Mouse (Mus musculus) hindbrain, embryonic 10.5 days (tissue): ENCODE data around the gene Vwa5a. TPM values are rescaled to one million over a fixed set of nuclear protein-coding genes. Genes with fewer than 3 reads are reported as not detected.

Experiments used
- DNase-seq: peaks from one replicate; pipeline ENCODE4 v3.0.0-alpha.2; 2017; ENCODE audit warnings: low spot score
- H3K27ac ChIP-seq: fragments of 300-500 bp; sonication (generic); 2 replicates; pipeline ENCODE4 v1.5.1; 2016; ENCODE audit warnings: mild to moderate bottlenecking, moderate library complexity
- H3K27me3 ChIP-seq: fragments of 300-500 bp; sonication (generic); 2 replicates; pipeline ENCODE4 v1.6.1; 2016; ENCODE audit warnings: mild to moderate bottlenecking; ENCODE audit not compliant: poor library complexity, insufficient read depth, severe bottlenecking
- H3K36me3 ChIP-seq: fragments of 300-500 bp; sonication (generic); 2 replicates; pipeline ENCODE4 v1.6.1; 2016; ENCODE audit warnings: mild to moderate bottlenecking, moderate library complexity
- H3K4me1 ChIP-seq: fragments of 300-500 bp; sonication (generic); replicated peaks from 2 replicates; pipeline ENCODE4 v1.6.1; 2016; ENCODE audit warnings: mild to moderate bottlenecking
- H3K4me3 ChIP-seq: fragments of 300-500 bp; sonication (generic); 2 replicates; pipeline ENCODE4 v1.5.1; 2016; ENCODE audit warnings: mild to moderate bottlenecking, moderate library complexity
- H3K9me3 ChIP-seq: fragments of 300-500 bp; sonication (generic); 2 replicates; pipeline ENCODE4 v1.6.1; 2016; ENCODE audit warnings: mild to moderate bottlenecking, moderate library complexity
- WGBS: fragments of 180-500 bp; shearing (Covaris S2); methylation state at CpG from one replicate; pipeline ENCODE4 v1.1.7; 2016; 5-methylcytosine and 5-hydroxymethylcytosine counted together
- polyA plus RNA-seq: library from polyadenylated mRNA; unstranded; fragments of >200 nt; fragmentation: Nextera tagmentation; extraction: Ambion mirVana; gene quantifications from 2 replicates; pipeline ENCODE4 v1.2.1, GENCODE M21; 2016

The Vwa5a gene
- 6.3 and 7.5 TPM in 2 replicates for polyA plus RNA-seq

DNA sequence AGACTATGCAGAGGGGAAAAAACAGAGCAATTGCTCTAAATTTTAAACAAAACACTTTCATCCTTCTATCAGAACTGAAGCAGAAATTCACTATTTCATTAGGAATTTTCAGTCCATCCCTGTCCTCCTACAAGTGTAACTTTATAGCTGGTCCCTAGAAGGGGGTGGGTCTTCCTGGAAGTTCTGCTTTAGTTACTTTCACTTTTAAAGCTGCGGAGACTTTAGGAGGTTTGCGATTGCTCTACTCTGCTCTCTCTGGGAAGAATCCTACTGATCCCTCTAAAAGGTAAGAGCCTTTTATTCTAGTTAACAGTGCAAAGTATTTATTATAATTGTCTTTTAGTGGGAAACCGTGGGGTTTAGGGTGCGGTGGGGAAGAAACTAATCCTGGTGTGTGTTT lies at the start of gene Vwa5a:
Gene Vwa5a, plus strand, starts transcription at position 167 of the 400 bp plus-strand sequence.
- Histone ChIP-seq H3K9me3 (no peaks in the 10 kb centered on the region), H3K4me1 (peaks cover 11% of the 10 kb centered on the region), H3K4me3 (peak within 1 kb of the TSS; percentile 52), H3K27ac (peak within 1 kb of the TSS; percentile 56; the same call in 1 of the 2 replicates), H3K36me3 (no peaks in the 10 kb centered on the region), H3K27me3 (no peaks in the 10 kb centered on the region)
- WGBS: 5% methylated on average over 4 of the region's 4 CpGs
- DNase-seq: no peak

DNA sequence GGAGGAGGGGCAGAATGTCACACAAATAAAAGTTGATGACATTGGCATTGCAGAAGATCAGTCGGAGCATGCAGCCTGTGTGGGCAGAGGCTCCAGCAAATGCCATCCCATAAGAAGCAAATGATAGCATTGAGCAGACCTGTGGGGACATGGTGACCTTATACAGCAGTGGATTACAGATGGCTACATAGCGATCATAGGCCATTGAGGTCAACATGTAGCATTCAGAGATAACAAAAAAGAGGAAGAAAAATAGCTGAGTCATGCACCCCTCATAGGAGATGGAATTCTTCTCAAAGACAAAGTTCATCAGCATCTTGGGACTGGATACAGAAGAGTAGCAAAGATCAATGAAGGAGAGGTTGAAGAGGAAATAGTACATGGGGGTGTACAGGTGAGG lies 45.2 kb upstream of the Vwa5a start:
- Histone ChIP-seq H3K27ac (no peak overlapping the region), H3K4me3 (no peak overlapping the region), H3K4me1 (no peaks in the 10 kb centered on the region), H3K36me3 (no peaks in the 10 kb centered on the region), H3K27me3 (no peaks in the 10 kb centered on the region), H3K9me3 (no peaks in the 10 kb centered on the region)
- DNase-seq: no peak
- WGBS: 84% methylated on average over 2 of the region's 2 CpGs

DNA sequence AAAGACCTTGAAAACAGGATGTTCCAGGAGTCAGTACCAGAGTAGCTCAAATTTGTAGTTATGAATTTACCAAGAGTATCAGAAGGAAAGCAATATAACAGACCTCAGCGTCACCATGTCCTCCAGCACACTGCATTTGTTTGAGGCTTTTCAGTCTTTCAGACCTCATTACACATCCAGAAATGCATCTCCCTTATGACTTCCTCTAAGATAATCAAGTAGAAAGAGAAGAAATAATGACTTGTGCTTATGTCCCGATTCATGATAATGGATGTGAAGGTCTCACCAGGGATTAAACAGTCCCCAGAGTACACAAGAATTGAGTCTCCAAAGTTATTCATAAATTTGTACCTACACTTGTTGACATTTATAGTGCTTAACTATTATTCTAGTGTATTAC lies 43.6 kb upstream of the Vwa5a start, which contains the start of gene Olfr918:
Gene Olfr918, minus strand, starts transcription at position 101 of the 400 bp plus-strand sequence.
- no peak for DNase-seq
- Histone ChIP-seq H3K4me1 (no peaks in the 10 kb centered on the region), H3K27me3 (no peaks in the 10 kb centered on the region), H3K4me3 (no peak within 1 kb of the TSS), H3K9me3 (no peaks in the 10 kb centered on the region), H3K27ac (no peak within 1 kb of the TSS), H3K36me3 (no peaks in the 10 kb centered on the region)
- 90% methylated on average over 2 of the region's 2 CpGs for WGBS

GRCm38 (mm10) chr9:38718927-38719441 lies 916 bp downstream of the Vwa5a start:
- H3K27me3 ChIP-seq: no peaks in the 10 kb centered on the region
- no peaks in the 10 kb centered on the region for H3K9me3 ChIP-seq
- peak overlapping the region; percentile 52 for H3K4me3 ChIP-seq
- H3K27ac ChIP-seq: 0 out of 2 replicates have a peak overlapping the region, but pooled peaks have one; percentile 56
- H3K36me3 ChIP-seq: no peaks in the 10 kb centered on the region
- peak; percentile 10 for DNase-seq
- WGBS: 7% methylated on average over 3 of the region's 3 CpGs
- H3K4me1 ChIP-seq: peaks cover 11% of the 10 kb centered on the region

DNA sequence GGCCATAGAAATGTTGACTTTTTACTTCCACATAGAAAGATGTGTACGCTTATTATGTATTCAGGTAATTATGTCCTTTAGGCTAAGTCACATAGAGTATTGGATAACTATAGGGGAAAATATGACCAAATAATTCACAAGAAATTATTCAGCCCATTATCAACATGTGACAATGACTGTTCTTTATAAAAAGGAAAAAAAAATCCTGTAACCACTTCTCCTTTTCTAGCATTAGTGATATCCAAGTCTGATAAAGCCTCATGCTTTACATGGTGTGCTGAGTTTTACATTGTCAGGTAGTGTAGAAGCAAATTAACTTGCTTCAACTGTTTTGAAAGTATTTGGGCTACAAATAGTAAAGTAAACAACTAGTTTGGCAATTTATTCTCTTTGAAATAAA lies 6.0 kb downstream of the Vwa5a start:
- WGBS: 93% methylated on average over 1 of the region's 1 CpGs
- no peak overlapping the region for H3K4me3 ChIP-seq
- no peak overlapping the region for H3K27ac ChIP-seq
- H3K27me3 ChIP-seq: no peaks in the 10 kb centered on the region
- H3K4me1 ChIP-seq: peaks cover 6% of the 10 kb centered on the region; the same call in 1 of the 2 replicates
- H3K36me3 ChIP-seq: 0 out of 2 replicates have a peak, but pooled peaks cover 2% of the 10 kb centered on the region
- no peak for DNase-seq
- H3K9me3 ChIP-seq: no peaks in the 10 kb centered on the region

DNA sequence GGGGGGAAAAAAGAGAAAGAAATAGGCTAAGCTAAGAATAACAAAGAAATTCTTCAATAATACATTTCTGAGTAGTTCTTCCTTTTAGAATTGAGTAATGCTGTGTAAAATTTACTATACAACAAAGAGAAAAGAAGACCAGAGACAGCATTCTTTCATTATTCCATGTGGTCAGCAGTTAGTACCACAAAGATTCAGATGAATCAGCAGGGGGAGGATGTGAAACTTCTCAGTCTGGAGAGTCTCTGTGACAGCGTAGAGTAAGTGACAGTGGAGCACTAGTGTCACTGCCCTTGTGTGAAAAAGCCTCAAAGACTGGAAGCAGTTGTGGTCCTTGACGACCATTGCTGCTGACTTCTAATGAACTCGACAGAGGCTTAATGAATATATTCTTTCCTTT lies 10.2 kb downstream of the Vwa5a start:
- H3K4me1 ChIP-seq: no peaks in the 10 kb centered on the region
- H3K27me3 ChIP-seq: no peaks in the 10 kb centered on the region
- no peak for DNase-seq
- H3K4me3 ChIP-seq: no peak overlapping the region
- H3K9me3 ChIP-seq: no peaks in the 10 kb centered on the region
- no peak overlapping the region for H3K27ac ChIP-seq
- 80% methylated on average over 3 of the region's 3 CpGs for WGBS
- H3K36me3 ChIP-seq: 0 out of 2 replicates have a peak, but pooled peaks cover 2% of the 10 kb centered on the region

GRCm38 (mm10) chr9:38741408-38741807 lies 23.3 kb downstream of the Vwa5a start:
- no peak for DNase-seq
- Histone ChIP-seq H3K27me3 (no peaks in the 10 kb centered on the region), H3K36me3 (no peaks in the 10 kb centered on the region), H3K4me3 (no peak overlapping the region), H3K9me3 (no peaks in the 10 kb centered on the region), H3K27ac (no peak overlapping the region), H3K4me1 (no peaks in the 10 kb centered on the region)
- WGBS: 76% methylated on average over 1 of the region's 1 CpGs

- H3K4me3 ChIP-seq: no peak overlapping the region
- no peaks in the 10 kb centered on the region for H3K36me3 ChIP-seq
- WGBS: 94% methylated on average over 4 of the region's 4 CpGs
- no peak for DNase-seq
- H3K27me3 ChIP-seq: no peaks in the 10 kb centered on the region
- no peaks in the 10 kb centered on the region for H3K9me3 ChIP-seq
- H3K27ac ChIP-seq: no peak overlapping the region
- no peaks in the 10 kb centered on the region for H3K4me1 ChIP-seq
Observed at GRCm38 (mm10) chr9:38744619-38745315, 26.7 kb downstream of the Vwa5a start.

DNA sequence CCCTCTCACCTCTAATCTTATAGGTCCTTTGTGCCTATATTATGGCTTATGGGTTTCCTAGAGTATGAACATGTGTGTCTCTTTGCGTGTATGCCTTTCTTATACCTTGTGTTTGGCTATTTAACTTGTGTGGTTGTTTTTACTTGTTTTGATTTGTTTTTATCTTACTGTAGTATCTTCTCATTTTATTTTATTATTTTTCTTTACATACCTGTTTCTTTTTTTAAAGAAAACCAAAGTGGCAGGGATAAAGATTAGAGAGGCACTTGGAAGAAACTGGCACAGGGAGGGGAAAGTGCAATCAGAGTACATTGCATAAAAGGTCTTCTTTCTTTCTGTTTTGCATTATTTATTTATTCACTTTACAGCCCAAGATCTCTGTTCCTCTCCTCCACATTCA lies 33.9 kb downstream of the Vwa5a start, which contains the start of gene Olfr920:
Gene Olfr920, plus strand, starts transcription at position 301 of the 400 bp plus-strand sequence.
- Histone ChIP-seq H3K36me3 (no peaks in the 10 kb centered on the region), H3K4me3 (no peak within 1 kb of the TSS), H3K4me1 (no peaks in the 10 kb centered on the region), H3K27me3 (no peaks in the 10 kb centered on the region), H3K9me3 (no peaks in the 10 kb centered on the region), H3K27ac (no peak within 1 kb of the TSS)
- 93% methylated on average over 1 of the region's 1 CpGs for WGBS
- no peak for DNase-seq

DNA sequence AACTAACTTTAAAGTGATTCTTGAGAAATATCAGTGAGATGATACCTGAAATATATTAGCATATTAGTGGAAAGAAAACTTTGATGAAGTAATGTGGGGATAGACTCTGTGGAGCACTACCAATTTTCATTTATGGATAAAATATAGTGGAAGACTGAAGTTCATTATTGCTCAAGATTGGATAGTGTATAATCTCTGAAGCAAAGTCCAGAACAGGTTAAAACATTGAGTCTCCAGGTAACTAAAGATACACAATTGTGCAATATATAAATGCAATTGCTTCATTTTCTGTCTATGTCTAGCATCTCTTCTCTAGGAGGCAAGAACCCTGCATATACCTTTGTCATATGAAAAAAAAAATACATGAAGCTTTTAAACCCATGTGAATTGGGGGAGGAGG lies 54.7 kb downstream of the Vwa5a start, which contains the start of gene Olfr921:
Gene Olfr921, plus strand, starts transcription at position 301 of the 400 bp plus-strand sequence.
- Histone ChIP-seq H3K27me3 (no peaks in the 10 kb centered on the region), H3K36me3 (no peaks in the 10 kb centered on the region), H3K9me3 (no peaks in the 10 kb centered on the region), H3K27ac (no peak within 1 kb of the TSS), H3K4me3 (no peak within 1 kb of the TSS), H3K4me1 (no peaks in the 10 kb centered on the region)
- DNase-seq: no peak

GRCm38 (mm10) chr9:38792689-38793088 lies 74.6 kb downstream of the Vwa5a start:
- no peaks in the 10 kb centered on the region for H3K9me3 ChIP-seq
- no peak for DNase-seq
- 87% methylated on average over 2 of the region's 2 CpGs for WGBS
- no peaks in the 10 kb centered on the region for H3K27me3 ChIP-seq
- no peak overlapping the region for H3K4me3 ChIP-seq
- no peaks in the 10 kb centered on the region for H3K36me3 ChIP-seq
- no peaks in the 10 kb centered on the region for H3K4me1 ChIP-seq
- H3K27ac ChIP-seq: no peak overlapping the region
